Mouse (Mus musculus) layer of hippocampus, adult 18-20 months (tissue): Measurements from ENCODE around the gene Ttc6. TPM values are rescaled to one million over a fixed set of nuclear protein-coding genes. Genes with fewer than 3 reads are reported as not detected.
A peak's percentile ranks its signal among the peaks of the same experiment; 100 is the strongest.

Source experiments
- DNase-seq, 2 experiments: peaks; one replicate each; pipeline ENCODE4 v3.0.0; 2022; ENCODE audit warnings: low spot score in 2 of 2
- total RNA-seq, 2 experiments: library from RNA; stranded (reverse); gene quantifications; 2 replicates each; pipeline ENCODE4 v1.2.3; 2021

Ttc6 gene
- total RNA-seq, 2 experiments from 2014 or later, result 0.10 to 0.12 TPM

DNA sequence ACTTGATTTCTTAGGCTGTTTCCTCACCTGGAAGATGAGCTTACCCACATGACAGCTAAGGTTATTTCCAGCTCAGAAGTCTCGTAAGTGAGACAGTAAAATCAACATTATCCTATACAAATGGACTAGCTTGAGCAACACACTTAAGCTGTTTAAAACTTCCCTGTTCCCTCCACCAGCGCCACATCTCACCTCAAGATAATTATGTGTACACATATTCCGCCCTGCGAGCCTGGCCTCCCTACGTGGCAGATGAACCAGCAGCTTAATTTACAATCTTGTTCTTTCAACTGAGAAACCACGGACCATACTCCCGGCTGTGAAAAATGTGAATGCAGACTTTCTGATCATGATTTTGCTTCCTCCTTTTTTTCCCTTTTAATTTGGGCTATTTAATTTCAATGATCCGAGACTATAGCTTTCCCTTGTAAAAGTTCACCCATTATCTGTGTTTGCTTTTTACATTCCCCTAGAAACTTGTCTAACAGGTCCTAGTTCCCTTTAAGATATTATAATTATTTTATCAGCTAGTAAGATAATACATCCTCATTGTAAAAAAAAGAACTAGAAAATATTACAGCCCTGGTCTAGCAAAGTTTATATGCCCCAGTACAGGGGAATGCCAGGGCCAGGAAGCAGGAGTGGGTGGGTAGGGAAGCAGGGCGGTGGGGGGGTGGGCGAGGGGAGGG lies 99.2 kb downstream of the Ttc6 start:
- DNase-seq, result no peak

DNA sequence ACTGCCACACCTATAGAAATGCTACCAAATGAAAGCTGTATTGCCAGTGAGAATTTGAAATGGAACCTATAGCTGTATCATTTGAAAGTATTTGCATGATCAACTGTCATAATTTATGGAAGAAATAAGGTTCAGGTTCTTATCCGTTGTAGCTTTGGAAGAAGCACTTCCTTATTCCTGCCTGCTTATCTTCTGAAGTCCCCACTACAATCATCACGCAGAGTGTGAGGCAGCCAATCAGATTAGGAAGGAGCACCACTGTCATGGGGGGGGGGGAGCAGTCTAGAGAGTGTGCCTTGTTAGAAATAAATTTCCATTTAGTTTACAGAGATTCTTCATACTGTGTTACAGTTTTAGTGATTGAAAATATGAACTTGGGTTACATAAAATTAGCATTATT lies 108.5 kb downstream of the Ttc6 start:
- no peak for DNase-seq

- no peak for DNase-seq
These were observed 121.1 kb downstream of the Ttc6 start for GRCm38 (mm10) chr12:57684967-57685423.

DNA sequence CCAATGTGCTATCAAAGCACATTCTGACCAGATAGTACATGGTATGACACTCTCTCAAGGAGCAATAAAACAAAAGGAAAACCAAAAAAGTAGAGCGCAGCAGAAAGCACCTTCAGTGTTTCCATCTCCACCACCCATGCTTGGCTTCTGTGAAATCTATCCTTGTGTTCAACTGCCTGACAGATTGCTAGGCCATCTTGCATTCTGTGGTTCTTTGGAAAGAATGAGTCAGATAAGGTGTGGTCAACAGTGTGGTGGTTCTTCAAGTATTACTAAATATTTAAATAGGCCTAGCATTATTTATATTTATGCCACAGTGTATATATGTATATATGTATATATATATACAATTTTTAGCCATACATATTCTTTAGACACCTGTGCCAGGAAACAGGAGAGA lies 146.1 kb downstream of the Ttc6 start:
- DNase-seq, result no peak

DNA sequence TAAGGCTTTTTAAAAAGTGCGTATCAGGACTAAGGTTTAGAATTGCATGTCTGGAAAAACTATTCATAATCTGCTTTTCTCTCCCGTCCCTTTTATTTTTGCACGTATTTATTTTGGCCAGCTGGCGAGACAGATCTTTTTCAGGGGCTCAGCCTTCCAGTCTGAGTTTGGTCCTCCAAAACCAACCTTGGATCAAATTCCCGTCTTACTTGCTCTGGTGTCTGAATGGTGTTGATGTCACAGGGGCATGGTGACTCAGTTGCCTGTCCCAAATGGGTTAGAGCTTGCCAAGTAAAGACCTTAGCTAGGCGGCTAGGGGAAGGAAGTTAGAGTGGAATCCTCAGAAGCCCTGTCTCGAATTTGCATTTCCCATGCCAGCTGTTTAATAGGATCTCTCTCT lies 200.8 kb downstream of the Ttc6 start:
- DNase-seq, result no peak

- peak in 1 of 2 experiments; percentile 9 for DNase-seq
These were observed 212.5 kb downstream of the Ttc6 start for GRCm38 (mm10) chr12:57776290-57776997.

GRCm38 (mm10) chr12:57781926-57782325 lies 218.0 kb downstream of the Ttc6 start:
- DNase-seq, result no peak

GRCm38 (mm10) chr12:57787471-57787870 lies 223.6 kb downstream of the Ttc6 start:
- DNase-seq, result peak in 1 of 2 experiments; percentile 21

Other genes with a start within 250 kb of the Ttc6 start
- not detected for gene Foxa1, start 17.2 kb upstream of the Ttc6 start, total RNA-seq